Mouse (Mus musculus) cortical plate, adult 2 months (tissue): ENCODE data around the gene Pla2g15.

Experiments
- CTCF ChIP-seq: fragments of 200-500 bp; IDR thresholded peaks from 2 replicates; pipeline ENCODE4 v1.5.1; 2011; ENCODE audit warnings: mild to moderate bottlenecking, control low read depth, low read length; ENCODE audit not compliant: insufficient read depth; ENCODE audit errors: extremely low read depth
- POLR2A ChIP-seq: fragments of 200-500 bp; IDR thresholded peaks from 2 replicates; pipeline ENCODE4 v1.6.1; 2011; ENCODE audit warnings: mild to moderate bottlenecking, low read length, control low read depth; ENCODE audit not compliant: insufficient read depth; ENCODE audit errors: extremely low read depth

- no peak for TF ChIP-seq CTCF
- no peak for TF ChIP-seq POLR2A
Observed at GRCm38 (mm10) chr8:106185628-106186270, 35.5 kb downstream of the Pla2g15 start.
